Mouse (Mus musculus): Measurements from ENCODE around the gene Unc119.

GRCm38 (mm10) chr11:78301357-78302084, 41.8 kb upstream of the Unc119 start, which contains the start of gene Spag5:
- TF ChIP-seq CTCF (IDR thresholded peaks at IDR 0.05; ENCODE audit: low read depth, low read length): no peak
- TF ChIP-seq POLR2A (IDR thresholded peaks at IDR 0.05; ENCODE audit: extremely low read depth, insufficient read depth, low read length): no peak

Data from liver, adult 2 months (tissue).